Mouse (Mus musculus): ENCODE measurements around the gene Cltc. TPM values are rescaled to one million over a fixed set of nuclear protein-coding genes. Genes with fewer than 3 reads are reported as not detected.

The Cltc gene
- total and polyA plus RNA-seq, 2 experiments from 2014 or later = 122 to 383 TPM

DNA sequence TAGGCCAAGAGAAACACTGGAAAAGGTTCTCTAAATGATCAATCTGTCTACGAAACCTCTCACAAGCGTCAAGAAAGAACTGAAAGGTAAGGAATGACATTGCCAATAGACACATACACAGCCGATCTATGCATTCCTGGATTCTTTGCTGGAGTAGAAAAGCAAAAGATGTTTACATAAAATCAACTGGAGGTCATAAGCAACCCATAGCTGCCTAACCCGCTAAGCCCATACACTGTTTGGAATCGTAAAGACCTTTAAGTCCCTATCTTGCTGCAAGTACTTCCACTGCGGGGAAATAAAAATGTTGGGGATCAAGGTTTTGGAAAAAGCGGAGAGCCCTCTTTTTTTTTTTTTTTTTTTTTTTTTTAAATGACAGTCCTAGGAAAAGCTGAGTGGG, 74.5 kb downstream of the Cltc start:
- Histone ChIP-seq H3K9ac (peak overlapping the region; percentile 80), H3K36me3 (ENCODE audit: insufficient read depth) (no peaks in the 10 kb centered on the region), H3K4me2 (ENCODE audit: low read depth) (peak overlapping the region; percentile 76), H3K27me3 (ENCODE audit: insufficient read depth, low read length) (no peaks in the 10 kb centered on the region), H3K27ac (ENCODE audit: low read depth, low read length) (no peak overlapping the region), H3K9me3 (ENCODE audit: low read length) (no peaks in the 10 kb centered on the region), H3K4me3 (ENCODE audit: low read depth, low read length) (peak overlapping the region; percentile 79), H3K4me1 (ENCODE audit: insufficient read depth) (peaks cover 15% of the 10 kb centered on the region; the same call in 1 of the 2 replicates)
- ATAC-seq (no peak), DNase-seq (no peak)
- 40% methylated on average over 7 of the region's 7 CpGs for WGBS
- TF ChIP-seq CTCF (IDR thresholded peaks at IDR 0.05; ENCODE audit: low read depth) = no peak

DNA sequence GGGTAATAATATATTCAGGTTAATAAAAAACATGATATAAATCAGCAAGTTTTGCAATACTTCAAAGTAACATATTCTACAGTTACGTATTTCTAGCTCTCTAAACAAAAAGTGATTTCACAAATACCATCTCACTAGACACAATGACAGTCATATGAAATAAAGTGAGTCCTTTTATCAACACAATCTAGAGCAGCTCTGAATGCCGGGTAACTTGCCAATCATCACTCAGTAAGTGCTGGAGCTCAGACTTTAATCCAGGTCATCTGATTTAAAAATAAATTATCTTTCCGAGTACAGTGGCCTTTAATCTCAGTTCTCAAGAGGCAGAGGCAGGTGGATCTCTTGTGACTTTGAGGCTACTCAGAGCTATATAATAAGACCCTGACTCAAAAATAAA, 75.9 kb downstream of the Cltc start:
- Histone ChIP-seq H3K27ac (ENCODE audit: low read depth, low read length) (no peak overlapping the region), H3K9ac (no peak overlapping the region), H3K4me1 (ENCODE audit: insufficient read depth) (peaks cover 15% of the 10 kb centered on the region; the same call in 1 of the 2 replicates), H3K36me3 (ENCODE audit: insufficient read depth) (no peaks in the 10 kb centered on the region), H3K9me3 (ENCODE audit: low read length) (no peaks in the 10 kb centered on the region), H3K4me3 (ENCODE audit: low read depth, low read length) (no peak overlapping the region), H3K4me2 (ENCODE audit: low read depth) (no peak overlapping the region), H3K27me3 (ENCODE audit: insufficient read depth, low read length) (no peaks in the 10 kb centered on the region)
- DNase-seq (no peak), ATAC-seq (no peak)
- 88% methylated on average over 3 of the region's 3 CpGs for WGBS
- no peak for TF ChIP-seq CTCF (IDR thresholded peaks at IDR 0.05; ENCODE audit: low read depth)

DNA sequence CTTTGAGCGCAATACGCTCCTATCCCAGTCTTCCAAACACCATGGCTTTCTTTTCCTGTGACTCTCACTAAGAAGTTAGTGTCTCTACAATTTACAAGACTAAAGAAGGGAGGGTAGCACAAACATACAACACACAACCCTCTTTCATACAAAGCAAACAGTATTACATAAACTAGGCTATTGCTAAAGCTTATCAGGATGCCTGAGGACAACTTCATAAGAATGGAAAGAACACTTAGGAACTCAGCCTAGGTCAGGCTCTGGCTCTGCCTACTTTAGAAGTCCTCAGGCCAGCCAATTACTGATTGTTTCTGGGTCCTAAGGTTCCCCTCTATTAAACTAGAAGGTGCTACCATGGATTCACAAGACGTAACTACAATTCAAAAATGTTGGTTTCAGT, 76.6 kb downstream of the Cltc start:
- no peak for TF ChIP-seq CTCF (IDR thresholded peaks at IDR 0.05; ENCODE audit: low read depth)

DNA sequence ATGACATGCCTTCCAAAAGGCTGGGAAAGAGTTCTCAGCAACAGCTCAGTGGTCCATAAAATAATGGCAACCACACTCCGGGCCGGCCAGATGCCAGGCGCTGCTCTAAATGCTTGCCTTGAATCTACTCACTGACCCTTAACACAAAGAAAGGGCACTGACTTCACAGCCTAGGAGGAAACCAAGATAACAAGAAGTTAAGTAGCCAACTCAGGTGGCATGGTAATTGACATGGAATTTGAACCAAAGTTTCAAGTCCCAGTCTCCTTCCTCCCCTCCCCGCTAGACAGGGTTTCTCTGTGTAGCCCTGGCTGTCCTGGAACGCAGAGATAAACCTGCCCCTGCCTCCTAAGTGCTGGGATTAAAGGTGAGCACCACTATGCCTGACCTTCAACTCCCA, 78.4 kb downstream of the Cltc start:
- WGBS = 71% methylated on average over 5 of the region's 5 CpGs
- Histone ChIP-seq H3K36me3 (ENCODE audit: insufficient read depth) (no peaks in the 10 kb centered on the region), H3K4me1 (ENCODE audit: insufficient read depth) (peaks cover 5% of the 10 kb centered on the region; the same call in 1 of the 2 replicates), H3K27me3 (ENCODE audit: insufficient read depth, low read length) (no peaks in the 10 kb centered on the region), H3K9me3 (ENCODE audit: low read length) (no peaks in the 10 kb centered on the region), H3K4me3 (ENCODE audit: low read depth, low read length) (no peak overlapping the region), H3K9ac (no peak overlapping the region), H3K27ac (ENCODE audit: low read depth, low read length) (no peak overlapping the region), H3K4me2 (ENCODE audit: low read depth) (no peak overlapping the region)
- no peak for TF ChIP-seq CTCF (IDR thresholded peaks at IDR 0.05; ENCODE audit: low read depth)
- ATAC-seq = no peak
- DNase-seq = no peak

More for the DNA sequence above, 76.6 kb downstream of the Cltc start:
- 97% methylated on average over 3 of the region's 3 CpGs for WGBS
- Histone ChIP-seq H3K4me2 (ENCODE audit: low read depth) (no peak overlapping the region), H3K27me3 (ENCODE audit: insufficient read depth, low read length) (no peaks in the 10 kb centered on the region), H3K27ac (ENCODE audit: low read depth, low read length) (no peak overlapping the region), H3K4me1 (ENCODE audit: insufficient read depth) (peaks cover 15% of the 10 kb centered on the region; the same call in 1 of the 2 replicates), H3K9ac (no peak overlapping the region), H3K4me3 (ENCODE audit: low read depth, low read length) (no peak overlapping the region), H3K36me3 (ENCODE audit: insufficient read depth) (no peaks in the 10 kb centered on the region), H3K9me3 (ENCODE audit: low read length) (no peaks in the 10 kb centered on the region)
- no peak for DNase-seq
- no peak for ATAC-seq

DNA sequence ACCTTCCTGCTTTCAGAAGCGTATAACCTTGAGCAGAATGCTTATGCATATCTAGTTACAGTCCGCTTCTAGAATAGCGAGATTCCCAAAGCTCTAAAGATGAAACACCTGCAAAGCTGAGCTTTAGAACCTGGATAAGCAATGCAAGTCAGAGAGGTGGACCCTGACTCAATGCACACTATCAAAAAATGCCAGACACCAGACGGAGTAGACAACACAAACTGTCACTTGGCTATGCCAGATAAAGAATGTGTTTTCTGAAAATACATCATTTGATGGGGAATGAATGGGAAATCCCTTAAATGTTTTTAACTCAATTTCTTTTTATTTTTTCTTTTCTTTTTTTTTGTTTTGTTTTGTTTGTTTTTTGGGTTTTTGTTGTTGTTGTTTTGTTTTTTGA, 81.8 kb downstream of the Cltc start:
- Histone ChIP-seq H3K36me3 (ENCODE audit: insufficient read depth) (no peaks in the 10 kb centered on the region), H3K4me1 (ENCODE audit: insufficient read depth) (no peaks in the 10 kb centered on the region), H3K9me3 (ENCODE audit: low read length) (no peaks in the 10 kb centered on the region), H3K27ac (ENCODE audit: low read depth, low read length) (no peak overlapping the region), H3K4me3 (ENCODE audit: low read depth, low read length) (no peak overlapping the region), H3K27me3 (ENCODE audit: insufficient read depth, low read length) (no peaks in the 10 kb centered on the region), H3K4me2 (ENCODE audit: low read depth) (no peak overlapping the region), H3K9ac (no peak overlapping the region)
- 94% methylated on average over 4 of the region's 4 CpGs for WGBS
- ATAC-seq = no peak
- no peak for DNase-seq
- TF ChIP-seq CTCF (IDR thresholded peaks at IDR 0.05; ENCODE audit: low read depth) = no peak

DNA sequence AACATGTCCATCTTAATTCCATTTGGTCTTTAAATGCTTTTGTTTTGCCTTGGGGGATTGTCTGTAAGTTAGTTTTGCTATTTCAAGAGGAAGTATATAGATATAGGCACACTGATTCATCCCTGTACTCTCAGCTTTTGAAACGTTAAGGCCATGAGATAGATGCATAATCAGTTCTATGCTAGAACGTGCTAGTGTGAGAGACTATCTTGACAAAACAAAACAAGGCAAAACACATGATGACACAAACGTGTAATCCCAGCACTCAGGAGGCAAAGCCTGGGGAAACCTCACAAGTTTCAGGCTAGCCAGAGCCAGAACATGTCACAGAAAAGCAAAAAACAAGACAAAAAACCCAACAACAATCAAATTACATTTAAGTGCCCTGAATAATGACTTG, 84.6 kb downstream of the Cltc start:
- 75% methylated on average over 3 of the region's 3 CpGs for WGBS
- Histone ChIP-seq H3K4me3 (ENCODE audit: low read depth, low read length) (no peak overlapping the region), H3K4me2 (ENCODE audit: low read depth) (no peak overlapping the region), H3K4me1 (ENCODE audit: insufficient read depth) (no peaks in the 10 kb centered on the region), H3K36me3 (ENCODE audit: insufficient read depth) (no peaks in the 10 kb centered on the region), H3K27me3 (ENCODE audit: insufficient read depth, low read length) (no peaks in the 10 kb centered on the region), H3K27ac (ENCODE audit: low read depth, low read length) (no peak overlapping the region), H3K9ac (no peak overlapping the region), H3K9me3 (ENCODE audit: low read length) (no peaks in the 10 kb centered on the region)
- DNase-seq (no peak), ATAC-seq (no peak)
- TF ChIP-seq CTCF (IDR thresholded peaks at IDR 0.05; ENCODE audit: low read depth) = no peak

DNA sequence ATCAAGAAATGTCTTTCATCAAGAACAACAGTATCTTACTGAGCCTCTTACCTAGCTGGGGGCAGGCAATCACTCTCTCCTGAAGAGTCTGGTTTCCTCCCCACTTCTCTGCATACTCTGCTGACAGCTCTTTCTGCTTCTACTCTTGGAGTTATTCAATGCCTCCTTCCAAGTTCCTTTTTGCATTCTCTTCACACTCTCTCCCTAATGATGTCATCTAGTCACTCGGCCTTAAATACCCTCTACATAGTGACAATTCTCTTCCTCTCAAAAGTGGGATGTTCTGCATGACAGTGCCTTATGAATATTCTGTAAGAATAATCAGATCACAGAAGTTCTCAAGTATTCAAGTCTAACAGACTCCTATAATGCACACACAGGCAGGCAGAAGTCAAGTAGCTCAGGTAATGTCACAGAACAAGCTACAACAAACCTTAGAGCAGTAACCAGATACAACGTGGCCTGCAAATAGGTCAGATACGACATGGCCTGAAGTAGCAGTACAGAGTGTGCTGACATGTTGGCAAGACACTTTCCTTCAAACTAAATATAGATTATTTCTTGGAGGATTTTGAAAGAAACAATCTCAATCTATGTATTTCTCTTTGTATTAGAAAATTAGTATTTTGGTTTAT, 86.2 kb downstream of the Cltc start:
- H3K9me3 ChIP-seq (ENCODE audit: low read length) = no peaks in the 10 kb centered on the region
- no peaks in the 10 kb centered on the region for H3K36me3 ChIP-seq (ENCODE audit: insufficient read depth)
- peak; percentile 72; the same call in 1 of the 2 replicates for ATAC-seq
- H3K4me2 ChIP-seq (ENCODE audit: low read depth) = no peak overlapping the region
- peak; percentile 13 for DNase-seq
- H3K4me1 ChIP-seq (ENCODE audit: insufficient read depth) = no peaks in the 10 kb centered on the region
- H3K27me3 ChIP-seq (ENCODE audit: insufficient read depth, low read length) = no peaks in the 10 kb centered on the region
- 50% methylated on average over 3 of the region's 3 CpGs for WGBS
- TF ChIP-seq CTCF (IDR thresholded peaks at IDR 0.05; ENCODE audit: low read depth) = no peak
- no peak overlapping the region for H3K4me3 ChIP-seq (ENCODE audit: low read depth, low read length)
- no peak overlapping the region for H3K9ac ChIP-seq
- H3K27ac ChIP-seq (ENCODE audit: low read depth, low read length) = no peak overlapping the region

Measured in forebrain, postnatal 0 days (tissue).